Mouse (Mus musculus) embryonic facial prominence, embryonic 14.5 days (tissue): ENCODE data around the gene Ikzf1. TPM values are rescaled to one million over a fixed set of nuclear protein-coding genes. Genes with fewer than 3 reads are reported as not detected.

ENCODE experiments used
- ATAC-seq: fragments of 200-750 bp; cut with Nextera tagmentation; 2 replicates; pipeline ENCODE4 v1.8.0; 2017; ENCODE audit warnings: low read depth, moderate number of reproducible peaks, moderate TSS enrichment
- DNase-seq: peaks from one replicate; pipeline ENCODE4 v3.0.0-alpha.2; 2015; ENCODE audit warnings: low spot score
- H3K27ac ChIP-seq: fragments of 300-500 bp; sonication (generic); replicated peaks from 2 replicates; pipeline ENCODE4 v1.5.1; 2014; ENCODE audit warnings: low read depth, mild to moderate bottlenecking, low read length, moderate library complexity
- H3K27me3 ChIP-seq: fragments of 300-500 bp; sonication (generic); replicated peaks from 2 replicates; pipeline ENCODE4 v1.6.1; 2014; ENCODE audit warnings: low read length; ENCODE audit not compliant: control insufficient read depth, insufficient read depth
- H3K36me3 ChIP-seq: fragments of 300-500 bp; sonication (generic); 2 replicates; pipeline ENCODE4 v1.6.1; 2014; ENCODE audit warnings: low read length, mixed read lengths; ENCODE audit not compliant: control insufficient read depth, insufficient read depth
- H3K4me1 ChIP-seq: fragments of 300-500 bp; sonication (generic); 2 replicates; pipeline ENCODE4 v1.6.1; 2014; ENCODE audit warnings: antibody characterized with exemption, low read length; ENCODE audit not compliant: control insufficient read depth, insufficient read depth
- H3K4me2 ChIP-seq: fragments of 300-500 bp; sonication (generic); 2 replicates; pipeline ENCODE4 v1.6.1; 2014; ENCODE audit warnings: low read depth, mild to moderate bottlenecking, low read length, moderate library complexity, mixed read lengths
- H3K4me3 ChIP-seq: fragments of 300-500 bp; sonication (generic); 2 replicates; pipeline ENCODE4 v1.5.1; 2014; ENCODE audit warnings: low read depth, mild to moderate bottlenecking, low read length
- H3K9ac ChIP-seq: fragments of 300-500 bp; sonication (generic); 2 replicates; pipeline ENCODE4 v1.6.1; 2014; ENCODE audit warnings: low read depth, mild to moderate bottlenecking, low read length, moderate library complexity, mixed read lengths
- H3K9me3 ChIP-seq: fragments of 300-500 bp; sonication (generic); 2 replicates; pipeline ENCODE4 v1.6.1; 2016; ENCODE audit warnings: low read length; ENCODE audit not compliant: control insufficient read depth
- WGBS: fragments of 180-500 bp; shearing (Covaris S2); extraction: QIAGEN DNeasy Blood & Tissue Kit; methylation state at CpG from one replicate; pipeline ENCODE4 v1.1.7; 2014; 5-methylcytosine and 5-hydroxymethylcytosine counted together
- polyA plus RNA-seq: library from polyadenylated mRNA; unstranded; fragments of >200 nt; fragmentation: Nextera tagmentation; extraction: Ambion mirVana; gene quantifications from 2 replicates; pipeline ENCODE4 v1.2.1, GENCODE M21; 2014

Gene Ikzf1
- polyA plus RNA-seq, 1 experiment from 2014 or later = 4.7 TPM

GRCm38 (mm10) chr11:11725252-11725875 lies 40.6 kb downstream of the Ikzf1 start:
- Histone ChIP-seq H3K9me3 (no peaks in the 10 kb centered on the region), H3K27me3 (no peaks in the 10 kb centered on the region), H3K4me3 (no peak overlapping the region), H3K9ac (no peak overlapping the region), H3K4me1 (no peaks in the 10 kb centered on the region), H3K27ac (no peak overlapping the region), H3K4me2 (no peak overlapping the region), H3K36me3 (no peaks in the 10 kb centered on the region)
- DNase-seq = no peak
- no peak for ATAC-seq
- 88% methylated on average over 11 of the region's 11 CpGs for WGBS

DNA sequence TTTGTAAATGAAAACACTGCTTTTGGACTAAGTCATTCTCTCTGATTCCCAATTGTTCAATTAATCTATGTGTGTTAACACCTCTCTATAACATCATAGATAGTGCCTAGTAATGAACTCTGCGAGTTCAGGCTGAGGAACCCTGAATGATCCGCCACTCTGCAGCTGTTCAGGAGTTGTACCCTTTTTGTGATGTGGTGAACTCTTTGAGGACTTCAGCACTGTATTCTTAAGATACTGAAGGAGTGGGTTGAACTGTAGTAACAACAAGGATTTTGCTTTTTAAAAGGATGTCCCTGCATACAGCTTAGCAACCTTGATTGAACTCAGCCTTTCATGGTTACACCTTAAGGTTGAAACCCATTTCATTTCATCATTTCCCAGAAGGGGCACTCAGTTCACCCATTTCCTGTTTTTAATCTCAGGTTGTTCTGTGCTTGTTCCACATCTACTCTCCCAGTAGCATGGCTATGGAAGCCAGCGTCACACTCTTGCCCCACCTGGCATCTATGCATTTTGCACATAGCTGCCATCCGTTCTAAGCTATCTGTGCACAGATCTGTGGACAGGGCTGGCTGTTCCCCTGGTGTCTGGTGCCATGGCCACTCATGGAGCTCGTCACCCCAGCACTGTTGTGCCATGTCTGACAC lies 41.2 kb downstream of the Ikzf1 start:
- H3K9ac ChIP-seq = no peak overlapping the region
- H3K4me2 ChIP-seq = no peak overlapping the region
- 82% methylated on average over 5 of the region's 5 CpGs for WGBS
- H3K36me3 ChIP-seq = no peaks in the 10 kb centered on the region
- H3K27ac ChIP-seq = no peak overlapping the region
- no peaks in the 10 kb centered on the region for H3K4me1 ChIP-seq
- no peaks in the 10 kb centered on the region for H3K27me3 ChIP-seq
- no peak overlapping the region for H3K4me3 ChIP-seq
- H3K9me3 ChIP-seq = no peaks in the 10 kb centered on the region
- DNase-seq (no peak), ATAC-seq (no peak)

- Histone ChIP-seq H3K27me3 (no peaks in the 10 kb centered on the region), H3K36me3 (no peaks in the 10 kb centered on the region), H3K4me1 (no peaks in the 10 kb centered on the region), H3K9me3 (no peaks in the 10 kb centered on the region), H3K4me3 (no peak overlapping the region), H3K27ac (no peak overlapping the region), H3K4me2 (no peak overlapping the region), H3K9ac (no peak overlapping the region)
- no peak for DNase-seq
- no peak for ATAC-seq
- WGBS = 67% methylated on average over 4 of the region's 4 CpGs
These were observed 42.0 kb downstream of the Ikzf1 start for GRCm38 (mm10) chr11:11726807-11727276.

GRCm38 (mm10) chr11:11727936-11728556 lies 43.2 kb downstream of the Ikzf1 start:
- no peak overlapping the region for H3K4me3 ChIP-seq
- H3K27me3 ChIP-seq = no peaks in the 10 kb centered on the region
- H3K9me3 ChIP-seq = no peaks in the 10 kb centered on the region
- DNase-seq (no peak), ATAC-seq (no peak)
- no peak overlapping the region for H3K9ac ChIP-seq
- no peaks in the 10 kb centered on the region for H3K4me1 ChIP-seq
- H3K36me3 ChIP-seq = no peaks in the 10 kb centered on the region
- H3K4me2 ChIP-seq = no peak overlapping the region
- no peak overlapping the region for H3K27ac ChIP-seq
- WGBS = 83% methylated on average over 10 of the region's 10 CpGs

GRCm38 (mm10) chr11:11729216-11729615 lies 44.4 kb downstream of the Ikzf1 start:
- Histone ChIP-seq H3K27ac (no peak overlapping the region), H3K4me3 (no peak overlapping the region), H3K9ac (no peak overlapping the region), H3K36me3 (no peaks in the 10 kb centered on the region), H3K4me2 (no peak overlapping the region), H3K9me3 (no peaks in the 10 kb centered on the region), H3K4me1 (no peaks in the 10 kb centered on the region), H3K27me3 (no peaks in the 10 kb centered on the region)
- WGBS = 84% methylated on average over 6 of the region's 6 CpGs
- no peak for DNase-seq
- no peak for ATAC-seq

GRCm38 (mm10) chr11:11730062-11730461 lies 45.3 kb downstream of the Ikzf1 start:
- no peak overlapping the region for H3K4me3 ChIP-seq
- H3K27me3 ChIP-seq = no peaks in the 10 kb centered on the region
- no peak for DNase-seq
- WGBS = 86% methylated on average over 1 of the region's 1 CpGs
- ATAC-seq = no peak
- no peaks in the 10 kb centered on the region for H3K36me3 ChIP-seq
- no peaks in the 10 kb centered on the region for H3K9me3 ChIP-seq
- no peak overlapping the region for H3K27ac ChIP-seq
- no peaks in the 10 kb centered on the region for H3K4me1 ChIP-seq
- H3K4me2 ChIP-seq = no peak overlapping the region
- H3K9ac ChIP-seq = no peak overlapping the region

- no peaks in the 10 kb centered on the region for H3K36me3 ChIP-seq
- ATAC-seq (no peak), DNase-seq (no peak)
- no peak overlapping the region for H3K27ac ChIP-seq
- 88% methylated on average over 1 of the region's 1 CpGs for WGBS
- no peak overlapping the region for H3K4me2 ChIP-seq
- H3K4me1 ChIP-seq = no peaks in the 10 kb centered on the region
- H3K9ac ChIP-seq = no peak overlapping the region
- H3K27me3 ChIP-seq = no peaks in the 10 kb centered on the region
- no peak overlapping the region for H3K4me3 ChIP-seq
- H3K9me3 ChIP-seq = no peaks in the 10 kb centered on the region
These were observed 46.9 kb downstream of the Ikzf1 start for GRCm38 (mm10) chr11:11731727-11732126.

- Histone ChIP-seq H3K4me3 (no peak overlapping the region), H3K27ac (no peak overlapping the region), H3K36me3 (no peaks in the 10 kb centered on the region), H3K9ac (no peak overlapping the region), H3K4me2 (no peak overlapping the region), H3K27me3 (no peaks in the 10 kb centered on the region), H3K9me3 (no peaks in the 10 kb centered on the region), H3K4me1 (no peaks in the 10 kb centered on the region)
- DNase-seq (no peak), ATAC-seq (no peak)
- WGBS = 66% methylated on average over 8 of the region's 8 CpGs
These were observed 48.4 kb downstream of the Ikzf1 start for GRCm38 (mm10) chr11:11732972-11733770.
